Mouse (Mus musculus): Measurements from ENCODE around the gene Arrb2. TPM values are rescaled to one million over a fixed set of nuclear protein-coding genes. Genes with fewer than 3 reads are reported as not detected.

Gene Arrb2
- polyA plus RNA-seq, 1 experiment from 2014 or later = 32.7 TPM

DNA sequence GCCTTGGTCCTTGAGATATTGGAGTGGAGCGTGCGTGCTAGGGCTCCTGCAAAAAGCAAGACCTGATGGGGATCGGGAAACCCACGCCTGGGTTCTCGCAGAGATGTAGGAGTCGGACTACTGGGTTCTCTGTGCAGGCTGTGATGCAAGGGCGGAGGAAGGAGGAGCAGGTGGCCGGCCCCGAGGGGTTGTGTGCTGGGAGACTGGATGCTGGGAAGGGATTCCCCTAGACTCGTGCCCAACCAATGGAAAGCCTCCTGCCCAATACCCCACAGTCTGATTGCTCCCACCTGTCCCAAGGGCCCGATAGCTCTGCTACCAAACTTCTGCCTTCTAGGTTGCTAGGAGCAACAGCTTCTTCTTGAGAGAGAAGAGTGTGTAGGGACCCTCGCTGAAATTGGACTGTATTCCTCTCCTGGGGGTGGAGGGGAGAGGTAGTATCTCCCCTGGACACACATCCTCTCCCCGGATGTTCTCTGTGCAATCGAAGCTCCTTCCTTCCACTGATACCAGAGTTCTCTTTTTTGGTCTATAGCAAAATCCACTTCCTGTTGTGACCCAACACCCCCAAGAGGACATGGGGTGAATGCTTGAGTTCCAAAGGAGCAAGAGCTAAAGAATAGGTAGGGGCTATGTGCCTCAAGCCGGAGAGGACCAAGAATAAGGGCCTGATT, 597 bp downstream of the Arrb2 start:
- DNase-seq (ENCODE audit: low spot score) = no peak
- WGBS = 9% methylated on average over 15 of the region's 15 CpGs
- H3K36me3 ChIP-seq = peaks cover 27% of the 10 kb centered on the region

DNA sequence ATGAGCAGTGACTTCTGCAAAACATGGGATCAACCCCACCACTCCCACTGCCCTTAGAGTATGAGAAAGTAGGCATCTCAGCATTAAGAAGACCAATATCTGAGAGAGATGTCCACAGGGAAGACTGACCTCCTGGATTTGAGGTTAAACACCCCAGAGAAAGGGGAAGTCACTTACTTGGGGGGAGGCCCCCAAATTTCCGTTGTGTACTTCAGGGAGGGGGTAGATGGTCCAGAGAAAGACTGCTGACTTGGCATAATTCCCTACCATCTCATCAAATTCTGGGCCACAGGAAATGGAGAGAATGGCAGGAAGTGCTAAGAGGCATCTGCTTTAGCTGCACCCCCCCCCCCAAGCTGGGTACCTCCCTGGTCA, 1.1 kb downstream of the Arrb2 start:
- Histone ChIP-seq H3K36me3 (peaks cover 32% of the 10 kb centered on the region), H3K27me3 (ENCODE audit: insufficient read depth, poor library complexity, severe bottlenecking) (no peaks in the 10 kb centered on the region), H3K27ac (peak overlapping the region; percentile 92), H3K9me3 (no peaks in the 10 kb centered on the region), H3K4me1 (replicated peaks) (peaks cover 42% of the 10 kb centered on the region), H3K4me3 (peak overlapping the region; percentile 77)
- 79% methylated on average over 1 of the region's 1 CpGs for WGBS
- no peak for DNase-seq (ENCODE audit: low spot score)

More for the DNA sequence above, 597 bp downstream of the Arrb2 start:
- no peaks in the 10 kb centered on the region for H3K9me3 ChIP-seq
- H3K27me3 ChIP-seq (ENCODE audit: insufficient read depth, poor library complexity, severe bottlenecking) = no peaks in the 10 kb centered on the region
- peak overlapping the region; percentile 92 for H3K27ac ChIP-seq
- peak overlapping the region; percentile 77 for H3K4me3 ChIP-seq
- H3K4me1 ChIP-seq (replicated peaks) = peaks cover 42% of the 10 kb centered on the region

DNA sequence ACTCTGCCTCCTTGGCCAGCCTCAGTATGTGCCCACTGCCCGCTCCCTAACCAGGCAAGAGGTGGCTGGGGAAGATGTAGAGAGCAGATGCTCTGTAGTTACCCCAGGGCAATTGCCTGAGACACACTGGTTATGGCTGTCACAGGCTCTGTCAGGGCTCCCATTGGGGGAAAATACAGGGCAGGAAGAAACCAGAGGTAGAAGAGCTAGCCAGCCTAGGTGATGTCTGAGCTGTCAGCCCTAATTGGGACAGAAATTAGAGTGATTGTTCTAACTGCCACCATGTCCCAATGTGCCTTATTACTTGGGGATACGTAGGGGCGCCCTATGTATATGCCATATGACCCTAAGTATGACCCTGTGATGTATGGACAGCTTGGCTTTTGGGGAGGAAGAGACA, 1.5 kb downstream of the Arrb2 start:
- peaks cover 36% of the 10 kb centered on the region for H3K36me3 ChIP-seq
- no peaks in the 10 kb centered on the region for H3K27me3 ChIP-seq (ENCODE audit: insufficient read depth, poor library complexity, severe bottlenecking)
- H3K4me1 ChIP-seq (replicated peaks) = peaks cover 42% of the 10 kb centered on the region
- no peaks in the 10 kb centered on the region for H3K9me3 ChIP-seq
- WGBS = 85% methylated on average over 3 of the region's 3 CpGs
- peak overlapping the region; percentile 77 for H3K4me3 ChIP-seq
- peak overlapping the region; percentile 92; the same call in 1 of the 2 replicates for H3K27ac ChIP-seq
- no peak for DNase-seq (ENCODE audit: low spot score)

DNA sequence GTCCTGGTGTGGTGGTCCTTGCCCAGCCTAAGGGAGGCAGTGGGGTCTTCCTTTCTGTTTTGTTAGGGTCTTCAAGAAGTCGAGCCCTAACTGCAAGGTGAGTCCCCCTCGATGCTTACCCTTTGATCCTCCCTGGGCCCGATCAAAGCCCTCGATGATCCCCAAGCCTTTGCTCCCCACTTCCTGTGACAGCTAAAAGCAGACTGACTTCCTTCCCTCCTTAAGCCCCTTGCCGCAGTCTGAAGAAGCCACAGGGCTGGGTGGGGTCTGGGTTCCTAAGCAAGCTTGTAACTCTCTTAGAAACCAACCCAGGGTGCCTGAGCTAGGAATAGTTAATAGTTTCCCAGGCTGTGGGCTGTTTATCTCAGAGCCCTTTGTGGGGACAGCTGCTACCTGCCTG, 3.0 kb downstream of the Arrb2 start:
- no peak for DNase-seq (ENCODE audit: low spot score)
- Histone ChIP-seq H3K4me3 (no peak overlapping the region), H3K27me3 (ENCODE audit: insufficient read depth, poor library complexity, severe bottlenecking) (no peaks in the 10 kb centered on the region), H3K4me1 (replicated peaks) (peaks cover 41% of the 10 kb centered on the region), H3K36me3 (peaks cover 52% of the 10 kb centered on the region), H3K9me3 (no peaks in the 10 kb centered on the region), H3K27ac (no peak overlapping the region)
- 88% methylated on average over 5 of the region's 5 CpGs for WGBS

DNA sequence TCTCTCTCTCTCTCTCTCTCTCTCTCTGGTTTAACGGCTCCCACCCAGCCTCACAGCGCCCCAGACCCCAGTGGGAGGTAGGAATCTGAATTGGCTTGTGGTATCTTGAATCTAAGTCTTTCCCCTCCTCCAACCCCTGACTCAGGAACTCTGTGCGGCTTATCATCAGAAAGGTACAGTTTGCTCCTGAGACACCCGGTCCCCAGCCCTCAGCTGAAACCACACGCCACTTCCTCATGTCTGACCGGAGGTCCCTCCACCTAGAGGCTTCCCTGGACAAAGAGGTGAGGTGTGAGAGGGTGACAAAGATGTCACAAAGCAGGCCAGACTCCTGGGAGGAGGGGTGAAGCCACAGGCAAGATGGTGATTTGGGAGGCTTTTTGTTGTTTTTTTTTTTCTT, 5.0 kb downstream of the Arrb2 start:
- H3K27me3 ChIP-seq (ENCODE audit: insufficient read depth, poor library complexity, severe bottlenecking) = no peaks in the 10 kb centered on the region
- H3K36me3 ChIP-seq = peaks cover 71% of the 10 kb centered on the region
- no peak overlapping the region for H3K27ac ChIP-seq
- no peak for DNase-seq (ENCODE audit: low spot score)
- H3K4me1 ChIP-seq (replicated peaks) = peaks cover 28% of the 10 kb centered on the region
- no peaks in the 10 kb centered on the region for H3K9me3 ChIP-seq
- H3K4me3 ChIP-seq = no peak overlapping the region
- 91% methylated on average over 6 of the region's 6 CpGs for WGBS

DNA sequence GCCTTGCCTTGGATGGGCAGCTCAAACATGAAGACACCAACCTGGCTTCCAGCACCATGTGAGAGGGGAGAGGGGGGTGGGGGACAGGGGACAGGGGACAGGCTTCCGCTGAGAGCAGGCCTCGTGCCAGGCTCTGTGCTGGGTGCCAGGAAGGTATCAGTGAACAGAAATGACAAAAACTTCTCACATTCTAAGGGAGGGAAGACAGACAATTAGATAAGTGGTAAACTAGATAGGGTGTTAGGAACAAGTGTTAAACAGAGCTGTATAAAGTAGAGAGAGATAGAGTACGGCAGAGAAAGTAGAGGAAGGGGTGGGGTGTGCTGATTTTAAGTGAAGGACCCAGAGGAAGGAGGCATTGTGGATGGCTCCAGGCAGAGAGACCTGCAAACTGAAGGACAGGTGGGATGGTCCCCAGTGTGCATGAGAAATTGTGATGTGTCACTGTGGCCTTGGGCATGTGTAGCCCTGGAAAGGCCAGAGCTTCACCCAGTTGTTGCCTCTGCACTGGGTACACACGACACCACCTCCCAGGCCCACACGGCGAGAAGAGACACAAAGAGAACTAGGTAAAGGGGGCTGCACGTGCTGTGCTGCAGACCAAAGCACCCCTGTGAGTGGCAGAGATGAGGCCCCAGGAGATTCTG, 6.4 kb downstream of the Arrb2 start:
- no peaks in the 10 kb centered on the region for H3K27me3 ChIP-seq (ENCODE audit: insufficient read depth, poor library complexity, severe bottlenecking)
- H3K4me3 ChIP-seq = no peak overlapping the region
- H3K36me3 ChIP-seq = peaks cover 73% of the 10 kb centered on the region
- no peak overlapping the region for H3K27ac ChIP-seq
- DNase-seq (ENCODE audit: low spot score) = no peak
- WGBS = 90% methylated on average over 7 of the region's 7 CpGs
- H3K9me3 ChIP-seq = no peaks in the 10 kb centered on the region
- H3K4me1 ChIP-seq (replicated peaks) = peaks cover 16% of the 10 kb centered on the region

DNA sequence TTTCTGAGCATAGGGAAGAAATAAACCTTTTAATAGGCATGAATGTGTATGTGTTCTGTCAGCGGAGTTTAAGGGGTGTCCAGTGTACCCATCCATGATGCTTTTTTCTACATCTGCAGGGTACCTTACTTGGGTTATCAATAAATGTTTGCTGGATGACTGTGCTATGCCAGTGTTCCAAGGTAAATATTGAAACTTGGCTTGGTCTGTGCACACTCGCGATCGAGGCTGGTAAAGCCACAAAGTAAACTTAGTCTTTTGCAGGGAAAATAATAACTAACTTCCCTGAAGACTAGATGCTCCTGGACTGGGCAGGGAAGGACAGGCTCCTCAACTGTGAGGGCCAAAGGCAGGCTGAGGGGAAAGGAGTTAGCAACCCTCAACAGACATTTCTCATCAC, 8.2 kb downstream of the Arrb2 start:
- H3K4me3 ChIP-seq = no peak overlapping the region
- no peaks in the 10 kb centered on the region for H3K27me3 ChIP-seq (ENCODE audit: insufficient read depth, poor library complexity, severe bottlenecking)
- no peak overlapping the region for H3K27ac ChIP-seq
- H3K4me1 ChIP-seq (replicated peaks) = no peaks in the 10 kb centered on the region
- peaks cover 70% of the 10 kb centered on the region for H3K36me3 ChIP-seq
- 94% methylated on average over 4 of the region's 4 CpGs for WGBS
- no peaks in the 10 kb centered on the region for H3K9me3 ChIP-seq
- DNase-seq (ENCODE audit: low spot score) = no peak

DNA sequence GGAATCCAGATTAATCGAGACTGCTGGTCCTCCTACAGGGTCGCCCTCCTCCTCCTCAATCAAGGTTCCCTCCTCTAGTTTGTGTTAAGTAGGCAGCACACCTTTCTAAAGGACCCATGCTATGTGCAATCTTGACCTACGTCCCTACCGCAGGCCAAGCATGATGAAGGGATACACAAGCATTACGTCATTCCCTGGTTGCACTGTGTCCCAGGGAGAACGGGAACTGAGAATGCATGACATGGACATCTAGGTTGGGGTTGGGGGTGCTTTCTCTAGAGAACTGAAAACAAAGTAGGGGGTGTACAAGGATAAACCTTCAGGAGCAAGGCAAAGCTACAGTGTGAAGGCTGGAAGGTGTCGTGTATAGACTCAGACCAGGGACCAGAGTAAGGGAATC, 9.4 kb downstream of the Arrb2 start:
- Histone ChIP-seq H3K9me3 (no peaks in the 10 kb centered on the region), H3K4me1 (replicated peaks) (no peaks in the 10 kb centered on the region), H3K4me3 (no peak overlapping the region), H3K27ac (no peak overlapping the region), H3K27me3 (ENCODE audit: insufficient read depth, poor library complexity, severe bottlenecking) (no peaks in the 10 kb centered on the region), H3K36me3 (peaks cover 58% of the 10 kb centered on the region)
- WGBS = 95% methylated on average over 7 of the region's 7 CpGs
- DNase-seq (ENCODE audit: low spot score) = no peak

DNA sequence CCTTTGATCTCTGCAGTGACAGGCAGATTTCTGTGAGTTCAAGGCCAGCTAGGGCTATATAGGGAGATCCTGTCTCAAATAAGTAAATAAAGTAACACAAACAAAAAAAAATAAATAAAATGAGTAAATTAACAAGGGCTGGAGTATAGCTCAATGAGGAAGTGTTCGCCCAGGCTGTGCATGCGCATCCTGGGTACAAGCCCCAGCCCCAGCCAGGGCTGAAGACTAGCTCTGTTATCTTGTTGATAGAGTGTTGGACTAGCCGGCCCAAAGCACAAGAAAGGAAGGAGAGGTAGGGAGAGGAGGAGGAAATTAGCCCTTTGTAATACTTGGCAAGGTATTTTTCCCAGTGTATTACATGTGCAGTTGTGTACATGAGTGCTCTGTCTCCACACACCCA, 11.5 kb downstream of the Arrb2 start:
- Histone ChIP-seq H3K27me3 (ENCODE audit: insufficient read depth, poor library complexity, severe bottlenecking) (no peaks in the 10 kb centered on the region), H3K36me3 (peaks cover 37% of the 10 kb centered on the region), H3K9me3 (no peaks in the 10 kb centered on the region), H3K27ac (no peak overlapping the region), H3K4me3 (no peak overlapping the region), H3K4me1 (replicated peaks) (no peaks in the 10 kb centered on the region)
- DNase-seq (ENCODE audit: low spot score) = no peak
- WGBS = 83% methylated on average over 3 of the region's 3 CpGs

DNA sequence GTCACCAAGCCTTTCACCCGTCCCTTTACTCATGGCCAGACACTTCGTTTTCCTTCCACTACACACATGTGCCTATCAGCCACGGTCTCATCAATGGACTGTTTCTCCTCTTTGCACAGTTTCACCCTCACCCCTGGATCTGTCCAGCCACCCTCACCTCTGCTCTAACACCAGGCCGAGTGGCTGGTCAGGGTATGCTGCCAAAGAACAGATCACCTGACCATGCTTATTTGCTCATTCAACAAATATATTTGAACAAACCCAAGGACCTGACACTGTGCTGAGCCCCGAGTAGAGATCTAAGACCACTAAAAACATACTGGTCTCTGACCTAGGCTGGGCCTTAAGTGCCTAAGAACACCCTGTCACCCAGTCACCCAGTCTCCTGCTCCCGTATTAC, 12.2 kb downstream of the Arrb2 start:
- Histone ChIP-seq H3K36me3 (peaks cover 30% of the 10 kb centered on the region), H3K4me1 (replicated peaks) (no peaks in the 10 kb centered on the region), H3K9me3 (no peaks in the 10 kb centered on the region), H3K27me3 (ENCODE audit: insufficient read depth, poor library complexity, severe bottlenecking) (no peaks in the 10 kb centered on the region), H3K27ac (no peak overlapping the region), H3K4me3 (no peak overlapping the region)
- no peak for DNase-seq (ENCODE audit: low spot score)
- WGBS = 84% methylated on average over 6 of the region's 6 CpGs

DNA sequence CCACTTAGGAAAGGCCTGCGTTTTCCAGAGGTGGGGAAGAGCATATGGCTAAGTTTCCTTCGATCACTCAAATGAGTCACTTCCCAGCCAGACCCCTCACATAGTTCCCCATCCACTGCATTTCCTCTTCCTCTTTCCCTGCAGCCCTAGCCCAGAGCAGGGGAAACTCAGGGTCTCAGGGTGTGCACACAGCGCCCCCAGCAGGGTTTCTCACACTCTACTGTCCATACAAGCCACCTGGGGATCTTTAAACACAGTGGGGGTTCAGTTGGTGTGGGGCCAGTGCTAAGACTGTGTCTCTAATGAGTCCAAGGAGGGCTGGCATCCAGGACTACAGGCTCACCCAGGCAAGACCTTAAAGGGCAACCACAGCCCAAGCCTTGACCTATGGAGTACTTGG, 14.3 kb downstream of the Arrb2 start:
- no peak overlapping the region for H3K4me3 ChIP-seq
- DNase-seq (ENCODE audit: low spot score) = no peak
- peaks cover 9% of the 10 kb centered on the region for H3K36me3 ChIP-seq
- H3K9me3 ChIP-seq = no peaks in the 10 kb centered on the region
- WGBS = 45% methylated on average over 3 of the region's 3 CpGs
- H3K27me3 ChIP-seq (ENCODE audit: insufficient read depth, poor library complexity, severe bottlenecking) = no peaks in the 10 kb centered on the region
- H3K4me1 ChIP-seq (replicated peaks) = peaks cover 6% of the 10 kb centered on the region; the same call in 1 of the 2 replicates
- H3K27ac ChIP-seq = no peak overlapping the region

DNA sequence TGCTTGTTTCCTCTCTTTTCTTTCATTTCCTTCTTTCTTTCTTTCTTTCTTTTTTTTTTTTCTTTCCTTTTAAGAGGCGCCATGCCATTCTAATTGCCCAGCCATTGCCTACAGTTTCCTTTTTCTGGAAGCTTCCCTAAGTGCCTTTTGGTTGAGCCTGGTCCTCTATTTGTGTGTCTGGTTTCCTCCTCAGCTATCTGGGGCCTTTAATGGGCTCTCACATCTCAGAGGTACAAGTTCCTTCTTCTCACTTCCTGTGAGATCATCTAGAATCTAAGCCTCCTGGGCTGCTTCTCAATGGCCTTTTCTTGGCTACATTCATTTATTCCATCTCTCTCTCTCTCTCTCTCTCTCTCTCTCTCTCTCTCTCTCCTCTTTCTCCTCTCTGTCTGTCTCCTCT, 14.9 kb downstream of the Arrb2 start:
- Histone ChIP-seq H3K27ac (no peak overlapping the region), H3K4me1 (replicated peaks) (peaks cover 10% of the 10 kb centered on the region), H3K27me3 (ENCODE audit: insufficient read depth, poor library complexity, severe bottlenecking) (no peaks in the 10 kb centered on the region), H3K9me3 (no peaks in the 10 kb centered on the region), H3K36me3 (peaks cover 3% of the 10 kb centered on the region; the same call in 1 of the 2 replicates), H3K4me3 (no peak overlapping the region)
- WGBS = 71% methylated on average over 1 of the region's 1 CpGs
- no peak for DNase-seq (ENCODE audit: low spot score)

DNA sequence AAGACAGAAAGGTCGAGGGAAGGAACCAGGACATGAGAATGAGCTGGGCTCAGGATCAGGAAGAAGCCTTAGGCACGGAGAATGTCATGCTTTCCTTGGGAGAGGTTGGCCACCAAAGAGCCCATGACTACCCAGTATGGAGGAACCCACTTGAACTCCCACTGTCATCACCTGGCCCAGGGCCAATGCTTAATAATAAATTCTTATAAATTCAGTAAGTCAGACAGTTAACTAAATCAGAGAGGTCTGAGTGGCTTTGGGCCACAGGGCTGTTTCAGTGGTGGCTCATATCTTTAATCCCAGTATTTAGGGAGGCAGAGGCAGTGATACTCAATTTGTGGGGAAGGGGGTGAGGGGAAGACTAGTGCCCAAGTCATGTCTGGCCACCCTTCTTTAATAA, 18.5 kb downstream of the Arrb2 start:
- Histone ChIP-seq H3K9me3 (no peaks in the 10 kb centered on the region), H3K27me3 (ENCODE audit: insufficient read depth, poor library complexity, severe bottlenecking) (no peaks in the 10 kb centered on the region), H3K27ac (no peak overlapping the region), H3K4me1 (replicated peaks) (peaks cover 25% of the 10 kb centered on the region), H3K4me3 (0 out of 2 replicates have a peak overlapping the region, but pooled peaks have one; percentile 70), H3K36me3 (peaks cover 17% of the 10 kb centered on the region)
- no peak for DNase-seq (ENCODE audit: low spot score)
- 83% methylated on average over 2 of the region's 2 CpGs for WGBS

Data from hindbrain, embryonic 10.5 days (tissue).